Mouse (Mus musculus) megakaryocyte, embryonic 14.5 days (primary cell): ENCODE data around the gene Hoxb4.

Experiments used
- FLI1 ChIP-seq: IDR thresholded peaks from 2 replicates; pipeline ENCODE4 v1.6.1; 2012; ENCODE audit warnings: low read length, inconsistent platforms, mixed read lengths
- GATA1 ChIP-seq: IDR thresholded peaks from 3 replicates; pipeline ENCODE4 v1.6.1; 2012; ENCODE audit warnings: mixed read lengths, low read length, inconsistent platforms, borderline replicate concordance

DNA sequence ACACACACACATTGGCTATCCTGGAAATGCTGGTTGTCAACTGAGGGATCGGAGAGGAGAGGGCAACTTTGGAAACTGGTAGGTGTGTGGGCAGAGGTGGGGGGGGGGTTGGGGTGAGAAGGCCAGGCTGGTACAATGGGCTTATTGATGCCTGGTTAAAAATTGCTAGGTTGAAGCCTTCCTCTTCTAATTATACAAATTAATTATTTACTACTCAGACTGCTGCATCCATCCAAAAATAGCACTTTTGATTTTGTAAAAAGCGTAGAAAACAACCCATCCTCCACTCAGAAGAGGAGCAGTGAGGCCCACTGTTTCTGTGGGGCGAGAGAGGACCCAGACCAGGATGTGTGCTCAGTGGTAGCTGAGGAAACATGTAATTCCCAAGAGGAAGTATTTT, 16.9 kb downstream of the Hoxb4 start:
- TF ChIP-seq GATA1 (no peak), FLI1 (no peak)
